ENCODE assay signal across 26 mouse cellular contexts in the genomic region with DNA sequence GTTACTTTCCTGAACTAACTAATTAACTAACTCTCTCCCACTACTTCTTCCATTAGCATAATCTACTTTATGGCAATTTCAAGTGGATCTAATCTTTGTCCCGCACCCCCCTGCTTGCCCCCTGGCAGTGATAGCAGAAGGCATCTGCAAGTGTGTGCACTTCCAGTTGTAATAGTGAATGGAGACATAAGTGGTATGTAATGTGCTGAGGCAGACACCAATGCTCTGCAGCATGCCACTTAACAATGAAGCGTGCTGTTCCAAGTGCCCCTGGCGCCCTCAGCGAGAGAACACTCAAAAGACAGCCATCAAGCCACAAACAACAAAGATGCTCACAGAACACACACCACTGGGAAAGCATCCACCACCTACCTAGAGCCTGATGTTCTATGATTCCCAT.
DNase-seq lines count a peak whose midpoint lies in the region; ATAC-seq and TF ChIP-seq lines count a peak whose summit lies in the region.
"Had no signal": no experiment of that assay in that cellular context is flagged by ENCODE, and none has a peak within 500 bp of the region (broad histone marks: within the 10 kb centered on the region; RNA-seq: fewer than 3 reads in every experiment).

No protein-coding gene starts in this region.

- H3K4me2 ChIP-seq in forebrain, embryonic 13.5 days = no peak overlapping the region
- no peak overlapping the region for H3K4me2 ChIP-seq in forebrain, embryonic 11.5 days (ENCODE audit: low read depth, low read length, severe bottlenecking)
- H3K4me2 ChIP-seq in midbrain, embryonic 12.5 days (replicated peaks) = no peak overlapping the region
- H3K4me2 ChIP-seq in midbrain, postnatal 0 days (ENCODE audit: low read depth, low read length, poor library complexity, severe bottlenecking) = no peak overlapping the region
- H3K4me2 ChIP-seq in forebrain, embryonic 14.5 days (ENCODE audit: low read length) = no peak overlapping the region
- no peak overlapping the region for H3K4me2 ChIP-seq in neural tube, embryonic 14.5 days (ENCODE audit: low read depth, low read length)
- H3K4me2 ChIP-seq in kidney, embryonic 16.5 days (replicated peaks; ENCODE audit: low read depth, low read length) = no peak overlapping the region
- H3K4me2 ChIP-seq: heart, embryonic 11.5 days; kidney, embryonic 15.5 days; limb, embryonic 13.5 days; liver, embryonic 11.5 days; lung, embryonic 15.5 days; midbrain, embryonic 11.5 days; neural tube, embryonic 12.5 days; stomach, embryonic 15.5 days had no signal

- no peaks in the 10 kb centered on the region for H3K27me3 ChIP-seq in forebrain, embryonic 13.5 days
- H3K27me3 ChIP-seq in forebrain, embryonic 11.5 days (ENCODE audit: control insufficient read depth, insufficient read depth, low read length) = no peaks in the 10 kb centered on the region
- no peaks in the 10 kb centered on the region for H3K27me3 ChIP-seq in midbrain, embryonic 12.5 days
- no peaks in the 10 kb centered on the region for H3K27me3 ChIP-seq in midbrain, postnatal 0 days (ENCODE audit: insufficient read depth, low read length)
- no peaks in the 10 kb centered on the region for H3K27me3 ChIP-seq in forebrain, embryonic 14.5 days (replicated peaks; ENCODE audit: control insufficient read depth, insufficient read depth, low read length)
- H3K27me3 ChIP-seq in neural tube, embryonic 14.5 days (ENCODE audit: control insufficient read depth, insufficient read depth, low read length) = no peaks in the 10 kb centered on the region
- no peaks in the 10 kb centered on the region for H3K27me3 ChIP-seq in kidney, embryonic 16.5 days (ENCODE audit: insufficient read depth, low read length)
- H3K27me3 ChIP-seq: kidney, embryonic 15.5 days; limb, embryonic 13.5 days; lung, embryonic 15.5 days; neural tube, embryonic 12.5 days; stomach, embryonic 15.5 days had no signal

- H3K4me3 ChIP-seq in forebrain, embryonic 13.5 days = no peak overlapping the region
- no peak overlapping the region for H3K4me3 ChIP-seq in forebrain, embryonic 11.5 days (ENCODE audit: low read depth, low read length)
- no peak overlapping the region for H3K4me3 ChIP-seq in midbrain, embryonic 12.5 days
- no peak overlapping the region for H3K4me3 ChIP-seq in midbrain, postnatal 0 days (ENCODE audit: low read depth, low read length)
- H3K4me3 ChIP-seq in forebrain, embryonic 14.5 days (ENCODE audit: low read depth, low read length) = no peak overlapping the region
- no peak overlapping the region for H3K4me3 ChIP-seq in neural tube, embryonic 14.5 days (ENCODE audit: low read depth, low read length)
- no peak overlapping the region for H3K4me3 ChIP-seq in kidney, embryonic 16.5 days (ENCODE audit: low read length)
- H3K4me3 ChIP-seq: erythroblast, embryonic 14.5 days; kidney, embryonic 15.5 days; limb, embryonic 13.5 days; lung, embryonic 15.5 days; neural tube, embryonic 12.5 days; stomach, embryonic 15.5 days had no signal

- ATAC-seq in forebrain, embryonic 13.5 days = peak; percentile 53
- ATAC-seq in forebrain, embryonic 11.5 days (replicated peaks; ENCODE audit: low FRiP score) = no peak; the same call in 1 of the 2 replicates
- ATAC-seq in midbrain, embryonic 12.5 days (ENCODE audit: low FRiP score, low read depth) = 0 out of 2 replicates have a peak, but pooled peaks have one; percentile 12
- ATAC-seq in midbrain, postnatal 0 days (ENCODE audit: low FRiP score) = no peak
- peak; percentile 48; the same call in 1 of the 2 replicates for ATAC-seq in forebrain, embryonic 14.5 days
- peak; percentile 65 for ATAC-seq in neural tube, embryonic 14.5 days (ENCODE audit: low read depth)
- no peak for ATAC-seq in kidney, embryonic 16.5 days (ENCODE audit: low FRiP score, low TSS enrichment)

- no peak overlapping the region for H3K27ac ChIP-seq in forebrain, embryonic 13.5 days
- no peak overlapping the region for H3K27ac ChIP-seq in forebrain, embryonic 11.5 days (ENCODE audit: low read depth, low read length)
- H3K27ac ChIP-seq in midbrain, embryonic 12.5 days (replicated peaks) = no peak overlapping the region
- H3K27ac ChIP-seq in midbrain, postnatal 0 days (ENCODE audit: low read depth, low read length) = no peak overlapping the region; the same call in 1 of the 2 replicates
- H3K27ac ChIP-seq in forebrain, embryonic 14.5 days (ENCODE audit: low read depth, low read length) = no peak overlapping the region
- H3K27ac ChIP-seq in neural tube, embryonic 14.5 days (ENCODE audit: low read depth, low read length) = 0 out of 2 replicates have a peak overlapping the region, but pooled peaks have one; percentile 16
- H3K27ac ChIP-seq in kidney, embryonic 16.5 days (ENCODE audit: low read length) = no peak overlapping the region
- H3K27ac ChIP-seq: kidney, embryonic 15.5 days; limb, embryonic 13.5 days; lung, embryonic 15.5 days; neural tube, embryonic 12.5 days; stomach, embryonic 15.5 days had no signal

- H3K36me3 ChIP-seq in forebrain, embryonic 13.5 days (ENCODE audit: poor library complexity, severe bottlenecking) = no peaks in the 10 kb centered on the region; the same call in 1 of the 2 replicates
- no peaks in the 10 kb centered on the region for H3K36me3 ChIP-seq in forebrain, embryonic 11.5 days (ENCODE audit: control insufficient read depth, insufficient read depth, low read length)
- no peaks in the 10 kb centered on the region for H3K36me3 ChIP-seq in midbrain, embryonic 12.5 days
- H3K36me3 ChIP-seq in midbrain, postnatal 0 days (ENCODE audit: insufficient read depth, low read length) = no peaks in the 10 kb centered on the region
- 0 out of 2 replicates have a peak, but pooled peaks cover 4% of the 10 kb centered on the region for H3K36me3 ChIP-seq in forebrain, embryonic 14.5 days (ENCODE audit: control insufficient read depth, insufficient read depth, low read length)
- no peaks in the 10 kb centered on the region for H3K36me3 ChIP-seq in neural tube, embryonic 14.5 days (ENCODE audit: control insufficient read depth, insufficient read depth, low read length)
- no peaks in the 10 kb centered on the region for H3K36me3 ChIP-seq in kidney, embryonic 16.5 days (ENCODE audit: insufficient read depth, low read length)
- H3K36me3 ChIP-seq: kidney, embryonic 15.5 days; limb, embryonic 13.5 days; lung, embryonic 15.5 days; neural tube, embryonic 12.5 days; stomach, embryonic 15.5 days had no signal

- H3K4me1 ChIP-seq in forebrain, embryonic 13.5 days = peaks cover 28% of the 10 kb centered on the region
- H3K4me1 ChIP-seq in forebrain, embryonic 11.5 days (replicated peaks; ENCODE audit: control insufficient read depth, insufficient read depth, low read length) = peaks cover 4% of the 10 kb centered on the region; the same call in 1 of the 2 replicates
- peaks cover 17% of the 10 kb centered on the region for H3K4me1 ChIP-seq in midbrain, embryonic 12.5 days
- peaks cover 3% of the 10 kb centered on the region for H3K4me1 ChIP-seq in midbrain, postnatal 0 days (ENCODE audit: insufficient read depth, low read length)
- H3K4me1 ChIP-seq in forebrain, embryonic 14.5 days (ENCODE audit: control insufficient read depth, insufficient read depth, low read length) = peaks cover 12% of the 10 kb centered on the region
- peaks cover 13% of the 10 kb centered on the region for H3K4me1 ChIP-seq in neural tube, embryonic 14.5 days (ENCODE audit: control insufficient read depth, insufficient read depth, low read length)
- H3K4me1 ChIP-seq in kidney, embryonic 16.5 days (ENCODE audit: insufficient read depth, low read length) = peaks cover 6% of the 10 kb centered on the region; the same call in 1 of the 2 replicates
- H3K4me1 ChIP-seq: stomach, embryonic 15.5 days had no signal

- TF ChIP-seq CTCF in midbrain, postnatal 0 days (IDR thresholded peaks at IDR 0.05) = no peak

- WGBS in forebrain, embryonic 13.5 days = 65% methylated on average over 4 of the region's 4 CpGs
- 65% methylated on average over 4 of the region's 4 CpGs for whole genome bisulfite sequencing in forebrain, embryonic 11.5 days
- 83% methylated on average over 4 of the region's 4 CpGs for WGBS in midbrain, embryonic 12.5 days
- WGBS in midbrain, postnatal 0 days = 66% methylated on average over 4 of the region's 4 CpGs
- WGBS in forebrain, embryonic 14.5 days = 68% methylated on average over 4 of the region's 4 CpGs
- 44% methylated on average over 4 of the region's 4 CpGs for WGBS in neural tube, embryonic 14.5 days
- WGBS in kidney, embryonic 16.5 days = 95% methylated on average over 4 of the region's 4 CpGs

- DNase-seq in forebrain, embryonic 11.5 days (ENCODE audit: low spot score) = no peak
- no peak for DNase-seq in midbrain, postnatal 0 days (ENCODE audit: low spot score)
- DNase-seq in forebrain, embryonic 14.5 days (ENCODE audit: low spot score) = no peak
- DNase-seq: adrenal gland, postnatal 25 days; cerebellum, adult 18-20 months; cerebellum, postnatal 14 days; gastrocnemius, postnatal 25 days; heart, adult 18-20 months; heart, postnatal 36 days; kidney, adult 18-20 months; kidney, postnatal 4 days; retina, postnatal 1 day; right cerebral cortex, postnatal 14 days had no signal

- no peaks in the 10 kb centered on the region for H3K9me3 ChIP-seq in forebrain, embryonic 13.5 days (replicated peaks)
- H3K9me3 ChIP-seq in forebrain, embryonic 11.5 days (ENCODE audit: control insufficient read depth, low read length) = no peaks in the 10 kb centered on the region
- H3K9me3 ChIP-seq in midbrain, embryonic 12.5 days = no peaks in the 10 kb centered on the region
- no peaks in the 10 kb centered on the region for H3K9me3 ChIP-seq in midbrain, postnatal 0 days (ENCODE audit: low read length)
- H3K9me3 ChIP-seq in forebrain, embryonic 14.5 days (replicated peaks; ENCODE audit: control insufficient read depth, low read length) = no peaks in the 10 kb centered on the region
- H3K9me3 ChIP-seq in neural tube, embryonic 14.5 days (ENCODE audit: control insufficient read depth, low read length) = no peaks in the 10 kb centered on the region
- no peaks in the 10 kb centered on the region for H3K9me3 ChIP-seq in kidney, embryonic 16.5 days (ENCODE audit: low read length)
- H3K9me3 ChIP-seq: kidney, embryonic 15.5 days; limb, embryonic 13.5 days; lung, embryonic 15.5 days; neural tube, embryonic 12.5 days; stomach, embryonic 15.5 days had no signal

- no peak overlapping the region for H3K9ac ChIP-seq in forebrain, embryonic 13.5 days
- no peak overlapping the region for H3K9ac ChIP-seq in forebrain, embryonic 11.5 days (ENCODE audit: low read length)
- no peak overlapping the region for H3K9ac ChIP-seq in midbrain, embryonic 12.5 days (replicated peaks)
- H3K9ac ChIP-seq in midbrain, postnatal 0 days (replicated peaks; ENCODE audit: low read length, poor library complexity, severe bottlenecking) = no peak overlapping the region
- H3K9ac ChIP-seq in forebrain, embryonic 14.5 days (ENCODE audit: low read length) = no peak overlapping the region
- H3K9ac ChIP-seq in neural tube, embryonic 14.5 days (replicated peaks; ENCODE audit: low read depth, low read length) = no peak overlapping the region
- H3K9ac ChIP-seq in kidney, embryonic 16.5 days (replicated peaks; ENCODE audit: low read length) = no peak overlapping the region
- H3K9ac ChIP-seq: kidney, embryonic 15.5 days; limb, embryonic 13.5 days; lung, embryonic 15.5 days; neural tube, embryonic 12.5 days; stomach, embryonic 15.5 days had no signal

Comparison
In these comparisons a context has a peak if more than half of its experiments do, and no peak if none do; other contexts are left out.
1. ATAC-seq: peak in forebrain, embryonic 13.5 days (single experiment), midbrain, embryonic 12.5 days (single experiment), forebrain, embryonic 14.5 days (single experiment) and neural tube, embryonic 14.5 days (single experiment); none in forebrain, embryonic 11.5 days (single experiment), midbrain, postnatal 0 days (single experiment) and kidney, embryonic 16.5 days (single experiment).